Mouse (Mus musculus) thymus, postnatal 36 days (tissue): ENCODE measurements around the gene Ubl4a.
"Not testable (repeated sequence)": the region's sequence is repeated elsewhere in the genome, so short reads cannot be mapped to it uniquely, and the experiment has no call there.

Experiments
- DNase-seq, 2 experiments: peaks; one replicate each; pipeline ENCODE4 v3.0.0; 2022; ENCODE audit warnings: mixed read lengths in 2 of 2

Gene Ubl4a

DNA sequence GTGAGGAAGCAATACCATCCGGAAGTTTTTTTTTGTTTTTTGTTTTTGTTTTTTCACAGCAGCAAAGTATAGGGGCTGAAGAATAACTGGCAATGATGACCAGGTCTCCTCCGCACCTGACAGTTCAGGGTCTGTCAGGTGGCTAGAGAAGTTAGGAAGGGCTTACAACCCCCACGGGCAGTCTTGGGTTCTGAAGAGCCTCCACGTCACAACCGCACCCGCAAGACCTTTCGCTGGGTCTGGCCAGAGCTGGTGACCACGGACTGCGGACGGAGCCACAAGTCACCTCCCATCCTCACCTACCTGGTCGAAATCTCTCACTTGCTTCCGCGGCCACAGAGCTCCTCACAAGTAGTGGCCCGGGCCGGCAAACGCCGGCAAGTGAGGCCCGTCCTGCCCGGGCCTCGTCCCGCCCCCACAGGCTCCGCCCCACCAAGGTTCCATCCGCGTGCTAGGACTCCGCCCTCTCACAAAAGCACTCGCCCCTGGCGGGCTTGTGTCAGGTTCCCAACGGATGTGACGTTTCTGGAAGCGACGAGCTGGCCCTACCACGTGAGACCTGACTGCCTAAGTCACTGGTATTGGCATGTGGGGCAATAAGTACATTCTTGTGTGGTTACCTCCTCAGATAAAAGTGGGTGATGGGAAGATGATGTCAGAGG is at the start of gene Ubl4a, which contains the start of gene Slc10a3:
Gene Ubl4a (minus strand): TSS at position 331 of the 662 bp plus-strand sequence.
Gene Slc10a3 (minus strand): TSS at position 462 of the 662 bp plus-strand sequence.
- DNase-seq = peak; percentile 83 to 88

- DNase-seq = peak; percentile 58 to 63
These were observed 40.4 kb upstream of the Ubl4a start for GRCm38 (mm10) chrX:74413377-74413776.

- no peak for DNase-seq
These were observed 35.3 kb upstream of the Ubl4a start for GRCm38 (mm10) chrX:74408340-74408739.

- no peak for DNase-seq
These were observed 27.1 kb upstream of the Ubl4a start for GRCm38 (mm10) chrX:74400136-74400535.

- DNase-seq = peak; percentile 79 to 90
These were observed 19.8 kb upstream of the Ubl4a start, which contains the start of the genes Fam3a and Ikbkg for GRCm38 (mm10) chrX:74392535-74393443. Gene Fam3a, minus strand, starts transcription at chrX:74393272. Gene Ikbkg, plus strand, starts transcription at chrX:74393290.

DNA sequence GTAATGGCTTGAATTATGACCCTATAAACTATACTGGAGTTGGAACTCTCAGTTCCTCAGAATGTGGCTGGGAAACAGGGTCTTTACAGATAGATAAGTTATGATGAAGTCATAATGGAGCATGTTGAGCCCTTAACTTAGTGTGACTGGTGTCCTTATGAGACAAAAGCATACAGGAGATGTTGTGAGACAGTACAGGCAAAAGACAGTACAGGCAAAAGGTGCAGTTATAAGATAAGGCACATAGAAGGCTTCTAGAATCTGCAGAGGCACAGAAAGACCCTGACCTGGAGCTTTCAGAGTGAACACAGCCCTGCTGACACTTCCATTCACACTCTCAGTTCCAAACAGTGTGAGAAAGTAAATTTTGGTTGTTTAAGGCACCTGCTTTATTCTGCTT is 15.1 kb upstream of the Ubl4a start:
- no peak for DNase-seq

DNA sequence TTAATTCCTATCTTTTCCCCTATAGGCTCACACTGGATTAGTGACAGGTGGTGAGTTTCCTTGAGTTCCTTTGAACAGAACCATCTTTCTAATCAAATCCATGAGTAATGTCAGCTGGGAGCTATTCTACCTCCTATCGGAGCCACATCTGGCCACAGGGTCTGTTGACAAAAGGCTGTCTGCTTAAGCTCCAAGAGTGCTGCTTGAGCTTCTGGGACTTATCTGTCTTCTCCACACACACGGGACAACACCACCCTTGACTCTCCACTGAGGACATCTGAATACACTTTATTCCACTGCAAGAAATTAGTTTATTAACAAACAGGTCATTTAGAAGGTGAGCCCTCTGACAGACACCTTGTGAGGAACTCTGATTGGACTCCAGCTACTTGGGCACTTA is 11.4 kb upstream of the Ubl4a start:
- no peak for DNase-seq

- peak; percentile 61 to 66 for DNase-seq
These were observed 4.7 kb downstream of the Ubl4a start for GRCm38 (mm10) chrX:74368209-74368909.

DNA sequence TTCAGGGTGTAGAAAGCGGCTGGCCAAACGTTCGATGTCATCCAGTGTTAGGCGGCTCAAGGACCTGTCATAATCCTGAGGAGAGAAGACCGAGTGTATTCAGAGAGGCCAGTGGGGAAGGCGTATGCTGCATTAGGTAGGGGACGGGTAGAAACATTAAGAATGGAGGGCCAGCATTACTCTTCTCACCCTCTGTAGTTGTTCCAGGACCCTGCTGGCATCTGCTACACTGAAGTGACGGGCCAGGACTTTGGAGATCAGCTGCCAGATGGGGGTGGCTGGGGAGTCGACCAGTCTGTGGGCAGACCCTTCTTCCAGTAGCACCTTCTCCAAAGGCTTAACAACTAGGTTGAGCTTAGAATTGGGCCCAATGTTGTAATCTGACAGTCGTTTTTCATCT is 5.5 kb downstream of the Ubl4a start:
- DNase-seq = no peak

DNA sequence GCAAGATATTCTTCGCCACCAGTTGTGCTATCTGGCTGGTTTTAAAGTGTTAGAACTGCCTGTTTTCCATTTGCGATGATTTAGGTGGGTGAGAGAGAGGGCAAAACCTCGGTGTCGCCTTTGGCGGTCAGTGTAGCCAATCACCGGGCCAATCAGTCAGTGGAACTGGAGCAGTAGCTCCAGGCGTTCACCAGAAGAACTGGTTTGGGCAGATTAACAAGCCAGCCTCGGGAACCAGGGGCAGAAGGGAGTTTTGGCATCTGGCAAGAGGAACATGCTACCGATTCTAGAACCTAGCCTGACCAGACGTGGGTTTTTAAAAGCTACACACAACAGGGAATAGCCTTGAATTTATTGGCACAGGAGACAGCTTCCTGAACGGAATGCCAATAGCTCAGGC is 13.8 kb downstream of the Ubl4a start:
- DNase-seq = no peak

DNA sequence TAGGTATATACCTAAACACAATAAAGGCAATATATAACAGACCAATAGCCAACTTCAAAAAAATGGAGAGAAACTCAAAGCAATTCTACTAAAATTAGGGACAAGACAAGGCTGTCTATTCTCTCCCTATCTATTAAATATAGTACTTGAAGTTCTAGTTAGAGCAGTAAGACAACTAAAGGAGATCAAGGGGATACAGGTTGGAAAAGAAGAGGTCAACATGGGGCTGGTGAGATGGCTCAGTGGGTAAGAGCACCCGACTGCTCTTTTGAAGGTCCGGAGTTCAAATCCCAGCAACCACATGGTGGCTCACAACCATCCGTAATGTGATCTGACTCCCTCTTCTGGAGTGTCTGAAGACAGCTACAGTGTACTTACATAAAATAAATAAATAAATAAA is 15.9 kb downstream of the Ubl4a start:
- DNase-seq = not testable (repeated sequence)

GRCm38 (mm10) chrX:74353467-74353770 is 19.6 kb downstream of the Ubl4a start, which contains the start of gene Lage3:
Gene Lage3, minus strand, starts transcription at chrX:74353618.
- peak; percentile 78 to 87 for DNase-seq

DNA sequence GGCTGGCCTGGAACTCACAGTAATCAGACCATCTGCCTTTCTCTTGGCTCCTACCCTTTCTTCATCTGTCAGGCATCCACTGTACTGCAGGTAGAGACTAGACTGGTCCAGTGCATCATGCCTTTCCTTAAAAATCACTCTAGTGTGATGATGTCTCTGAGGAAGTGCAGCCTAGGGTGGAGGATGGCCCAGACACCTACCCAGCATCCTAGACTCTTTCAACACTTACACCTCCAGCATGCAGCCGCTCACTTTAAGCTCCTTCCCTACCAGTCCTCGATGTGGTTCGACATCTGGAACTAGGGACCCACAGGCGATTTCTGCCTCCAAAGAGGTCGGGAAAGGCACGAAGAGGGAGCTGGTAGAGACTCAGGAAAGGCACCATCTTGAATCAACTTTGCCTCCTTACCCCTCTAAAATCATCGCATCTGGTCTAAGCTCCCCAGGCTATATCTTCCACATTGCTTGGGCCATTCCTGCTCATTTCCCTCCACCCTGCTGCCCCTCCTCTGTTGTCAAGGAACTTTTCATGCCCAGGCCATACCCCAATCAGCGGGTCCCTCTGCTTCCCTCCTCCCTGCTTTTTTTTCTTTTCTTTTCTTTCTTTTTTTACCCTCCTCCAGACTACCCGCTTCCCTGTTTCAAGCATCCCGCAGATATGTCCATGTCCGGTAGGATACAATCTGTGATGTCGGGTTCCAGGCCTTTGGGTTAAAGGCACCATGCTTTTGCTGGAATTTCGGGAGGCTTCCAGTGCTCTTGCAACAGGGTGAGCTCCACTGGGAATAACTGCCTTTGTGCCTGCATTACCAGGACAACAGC is 20.2 kb downstream of the Ubl4a start:
- no peak for DNase-seq

DNA sequence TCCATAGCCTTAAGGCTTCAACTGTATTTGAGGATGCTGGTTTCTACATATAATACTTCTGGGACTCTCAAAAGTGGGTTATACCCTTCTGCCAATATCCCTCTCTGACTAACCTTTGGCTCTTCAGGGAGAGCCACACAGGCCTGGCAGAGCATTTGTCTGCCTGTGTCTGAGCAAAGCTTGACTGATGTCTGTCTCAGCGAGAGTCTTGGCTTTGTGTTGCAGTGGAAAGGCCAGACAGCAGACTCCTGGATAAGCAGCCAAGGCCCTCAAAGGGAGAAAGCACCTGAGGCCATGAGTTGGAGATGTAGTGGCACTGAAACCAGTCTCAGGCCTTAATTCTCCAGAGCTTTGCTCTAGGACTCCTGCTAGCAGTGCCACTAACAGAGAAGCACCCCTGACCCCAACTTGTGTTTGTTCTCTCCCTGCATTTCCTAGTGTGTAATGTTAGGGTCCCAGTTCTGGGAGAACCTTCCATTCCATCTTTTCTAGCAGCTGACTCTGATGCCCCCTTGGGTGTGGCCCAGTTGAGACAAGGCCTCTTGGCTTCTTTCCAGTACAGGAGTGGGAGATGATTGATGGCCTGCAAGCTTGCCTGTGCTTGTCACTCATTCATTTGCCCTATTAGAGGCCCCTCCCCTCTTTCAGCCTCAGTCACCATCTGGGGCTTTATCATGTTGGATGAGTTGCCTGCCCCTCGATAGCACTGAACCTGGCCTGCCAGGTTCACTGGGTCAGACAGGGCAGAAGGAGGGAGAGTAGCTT is 42.7 kb downstream of the Ubl4a start:
- no peak for DNase-seq

DNA sequence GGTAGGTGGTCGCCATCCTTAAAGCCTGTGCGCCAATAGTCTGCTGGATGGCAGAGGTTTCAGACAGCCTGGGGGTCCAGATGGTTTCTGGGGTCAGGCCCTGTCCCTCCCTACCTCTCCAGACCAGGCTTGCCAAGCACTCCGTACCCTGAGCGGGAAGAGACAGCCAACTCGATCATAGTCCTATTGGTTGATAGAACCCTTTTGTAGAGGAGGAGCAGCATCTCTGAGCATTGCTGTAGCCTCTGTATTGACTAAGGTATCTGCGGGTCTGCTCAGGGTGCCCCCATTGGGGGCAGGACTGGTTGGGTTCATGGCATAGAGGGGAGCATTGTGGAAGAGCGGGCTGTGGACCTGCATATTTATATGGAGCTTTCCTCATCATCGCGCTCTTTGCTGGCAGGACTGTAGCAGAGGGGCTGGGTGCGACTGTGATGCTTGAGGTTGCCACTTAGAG is 43.8 kb downstream of the Ubl4a start:
- DNase-seq = no peak

- peak; percentile 45 to 59 for DNase-seq
These were observed 44.3 kb downstream of the Ubl4a start, which contains the start of gene Plxna3 for GRCm38 (mm10) chrX:74328725-74329161. Gene Plxna3, plus strand, starts transcription at chrX:74329066.
